Mouse (Mus musculus) lung, adult 2 months (tissue): Measurements from ENCODE around the gene S100a13. TPM values are rescaled to one million over a fixed set of nuclear protein-coding genes. Genes with fewer than 3 reads are reported as not detected.

Source experiments
- DNase-seq: peaks from one replicate; pipeline ENCODE4 v3.0.0; 2022
- H3K4me1 ChIP-seq: fragments of 200-500 bp; 2 replicates; pipeline ENCODE4 v1.6.1; 2011; ENCODE audit warnings: low read length; ENCODE audit not compliant: control insufficient read depth, insufficient read depth
- H3K4me3 ChIP-seq: fragments of 200-500 bp; replicated peaks from 2 replicates; pipeline ENCODE3; 2011; ENCODE audit warnings: low read depth, mild to moderate bottlenecking, control low read depth, low read length; ENCODE audit errors: extremely low read depth
- CTCF ChIP-seq: fragments of 200-500 bp; IDR thresholded peaks from 2 replicates; pipeline ENCODE4 v1.5.1; 2011; ENCODE audit warnings: mild to moderate bottlenecking, low read length, control low read depth; ENCODE audit not compliant: insufficient read depth
- POLR2A ChIP-seq: fragments of 200-500 bp; IDR thresholded peaks from 2 replicates; pipeline ENCODE4 v1.6.1; 2011; ENCODE audit warnings: low read depth, mild to moderate bottlenecking, control low read depth, low read length, borderline replicate concordance; ENCODE audit errors: extremely low read depth
- WGBS: fragments of 180-500 bp; shearing (Covaris S2); methylation state at CpG from one replicate; pipeline ENCODE4 v1.1.7; 2018; 5-methylcytosine and 5-hydroxymethylcytosine counted together
- polyA plus RNA-seq: library from polyadenylated mRNA; depleted of rRNA; stranded (reverse); fragments of >200 nt; gene quantifications from 2 replicates; pipeline ENCODE4 v1.2.3, GENCODE M21; 2012; rRNA removed

The S100a13 gene
- polyA plus RNA-seq, 1 experiment: 103 TPM

DNA sequence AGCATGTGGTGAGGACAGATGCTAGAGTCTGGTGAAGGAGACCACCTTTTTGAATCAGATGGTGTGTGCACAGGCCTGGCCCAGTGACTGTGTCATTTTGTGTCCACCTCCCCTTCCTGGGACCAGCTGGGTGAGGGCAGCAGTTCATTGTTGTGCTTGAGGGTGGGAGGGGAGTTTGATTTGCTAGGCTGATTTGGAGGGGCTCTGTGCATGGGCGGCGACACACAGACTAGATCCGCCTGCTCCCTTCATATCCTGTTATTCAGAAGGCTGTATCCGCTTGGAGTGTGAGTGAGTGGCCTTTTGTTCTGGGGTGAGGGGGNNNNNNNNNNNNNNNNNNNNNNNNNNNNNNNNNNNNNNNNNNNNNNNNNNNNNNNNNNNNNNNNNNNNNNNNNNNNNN lies 26.7 kb downstream of the S100a13 start:
- WGBS: 42% methylated on average over 4 of the region's 4 CpGs
- peak; percentile 95 for TF ChIP-seq POLR2A
- no peak for TF ChIP-seq CTCF
- DNase-seq: peak; percentile 30

GRCm38 (mm10) chr3:90549676-90550420 lies 35.6 kb downstream of the S100a13 start:
- Histone ChIP-seq H3K4me1 (no peaks in the 10 kb centered on the region), H3K4me3 (no peak overlapping the region)
- TF ChIP-seq POLR2A: no peak
- no peak for TF ChIP-seq CTCF
- 75% methylated on average over 5 of the region's 5 CpGs for WGBS
- no peak for DNase-seq

More for the DNA sequence above, 26.7 kb downstream of the S100a13 start:
- H3K4me3 ChIP-seq: peak overlapping the region; percentile 71
- H3K4me1 ChIP-seq: peaks cover 11% of the 10 kb centered on the region

GRCm38 (mm10) chr3:90550421-90550790 lies 36.2 kb downstream of the S100a13 start:
- WGBS: 62% methylated on average over 2 of the region's 2 CpGs
- DNase-seq: no peak
- Histone ChIP-seq H3K4me1 (no peaks in the 10 kb centered on the region), H3K4me3 (no peak overlapping the region)
- TF ChIP-seq POLR2A: no peak
- no peak for TF ChIP-seq CTCF

DNA sequence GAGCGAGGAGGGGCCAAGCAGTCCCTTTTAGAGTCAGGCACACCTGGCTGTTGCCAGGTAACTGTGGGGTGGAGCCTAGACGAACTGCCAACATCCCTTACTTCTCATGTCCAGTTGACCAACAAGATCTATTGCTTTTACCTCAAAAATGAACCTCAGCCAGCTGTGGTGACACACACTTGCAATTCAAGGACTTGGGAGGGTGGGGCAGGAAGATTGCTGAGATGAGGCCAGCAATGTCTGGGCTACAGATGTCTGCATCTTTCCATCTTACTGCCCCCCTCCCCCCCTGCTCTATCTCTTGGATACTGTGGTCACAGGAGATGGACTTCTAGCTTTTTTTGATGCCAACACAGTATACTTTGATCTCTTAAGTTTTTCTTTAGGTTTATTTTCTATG lies 38.0 kb downstream of the S100a13 start:
- Histone ChIP-seq H3K4me1 (no peaks in the 10 kb centered on the region), H3K4me3 (no peak overlapping the region)
- DNase-seq: no peak
- 58% methylated on average over 2 of the region's 2 CpGs for WGBS
- TF ChIP-seq POLR2A (no peak), CTCF (no peak)

GRCm38 (mm10) chr3:90555954-90556353 lies 41.7 kb downstream of the S100a13 start:
- TF ChIP-seq CTCF (no peak), POLR2A (no peak)
- Histone ChIP-seq H3K4me3 (no peak overlapping the region), H3K4me1 (no peaks in the 10 kb centered on the region)
- WGBS: 66% methylated on average over 5 of the region's 5 CpGs
- no peak for DNase-seq

DNA sequence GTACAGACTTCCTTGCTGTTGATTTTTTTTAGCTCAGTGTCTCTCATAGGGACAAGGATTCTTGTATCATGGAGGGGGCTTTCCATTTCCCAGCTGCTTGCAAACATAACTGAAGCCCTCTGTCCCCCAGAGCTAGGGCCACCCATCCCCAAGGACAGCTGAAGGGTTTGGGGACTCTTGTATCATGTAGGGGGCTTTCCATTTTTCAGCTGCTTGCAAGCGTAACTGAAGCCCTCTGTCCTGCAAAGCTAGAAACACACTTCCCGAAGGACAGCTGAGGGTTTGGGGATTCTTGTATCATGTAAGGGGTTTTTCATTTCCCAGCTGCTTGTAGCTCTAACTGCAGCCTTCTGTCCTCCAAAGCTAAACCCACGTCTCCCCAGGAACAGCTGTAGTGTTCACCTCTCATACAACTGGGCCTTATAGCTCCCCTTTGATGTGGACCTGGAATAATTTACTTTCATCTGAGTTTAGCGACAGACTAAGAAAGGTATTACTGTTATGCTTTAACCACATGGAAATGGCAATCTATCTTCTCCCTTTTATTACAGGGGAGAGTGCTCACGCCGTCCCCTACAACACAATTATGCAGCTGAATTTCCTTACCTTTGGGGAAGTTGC lies 45.9 kb downstream of the S100a13 start, which contains the start of gene S100a3:
Gene S100a3, plus strand, starts transcription at position 571 of the 621 bp plus-strand sequence.
- WGBS: 87% methylated on average over 6 of the region's 6 CpGs
- no peak within 1 kb of the TSS for H3K4me3 ChIP-seq
- no peaks in the 10 kb centered on the region for H3K4me1 ChIP-seq
- no peak for DNase-seq
- TF ChIP-seq CTCF (no peak), POLR2A (no peak)

Other genes starting within 250 kb of the S100a13 start
- gene Dennd4b, start 249.2 kb upstream of the S100a13 start, polyA plus RNA-seq: 37.5 and 39.6 TPM in 2 replicates
- gene Gatad2b, start 221.3 kb upstream of the S100a13 start, polyA plus RNA-seq: 21.5 and 26.0 TPM in 2 replicates
- 26.3 and 27.5 TPM in 2 replicates for gene Slc27a3, start 124.5 kb upstream of the S100a13 start, polyA plus RNA-seq
- 24.6 and 28.4 TPM in 2 replicates for gene Ints3, start 80.8 kb upstream of the S100a13 start, polyA plus RNA-seq
- 162 and 199 TPM in 2 replicates for gene Npr1, start 48.6 kb upstream of the S100a13 start, polyA plus RNA-seq
- 13.2 and 22.3 TPM in 2 replicates for gene Ilf2, start 38.3 kb upstream of the S100a13 start, polyA plus RNA-seq
- 29.0 and 47.3 TPM in 2 replicates for gene Snapin, start 23.4 kb upstream of the S100a13 start, polyA plus RNA-seq
- gene Chtop, start 4.9 kb upstream of the S100a13 start, polyA plus RNA-seq: 38.6 and 48.4 TPM in 2 replicates
- 149 and 169 TPM in 2 replicates for gene S100a1, start within 50 bp of the S100a13 start, polyA plus RNA-seq
- gene S100a14, start 12.4 kb downstream of the S100a13 start, polyA plus RNA-seq: 1.7 and 32.5 TPM in 2 replicates
- 180 and 274 TPM in 2 replicates for gene S100a16, start 22.8 kb downstream of the S100a13 start, polyA plus RNA-seq
- gene S100a3, start 46.1 kb downstream of the S100a13 start, polyA plus RNA-seq: 1.0 and 2.3 TPM in 2 replicates
- not detected in 2 replicates for gene S100a2, start 75.8 kb downstream of the S100a13 start, polyA plus RNA-seq
- gene Gm42674, start 87.5 kb downstream of the S100a13 start, polyA plus RNA-seq: not detected in 2 replicates
- 28.9 and 51.0 TPM in 2 replicates for gene S100a4, start 89.3 kb downstream of the S100a13 start, polyA plus RNA-seq
- not detected in 2 replicates for gene S100a5, start 94.1 kb downstream of the S100a13 start, polyA plus RNA-seq
- 439 and 454 TPM in 2 replicates for gene S100a6, start 98.4 kb downstream of the S100a13 start, polyA plus RNA-seq
- gene S100a7a, start 139.6 kb downstream of the S100a13 start, polyA plus RNA-seq: 0.51 and 5.6 TPM in 2 replicates
- gene S100a8, start 154.5 kb downstream of the S100a13 start, polyA plus RNA-seq: 5.6 and 15.3 TPM in 2 replicates
- 7.6 and 29.9 TPM in 2 replicates for gene S100a9, start 181.3 kb downstream of the S100a13 start, polyA plus RNA-seq
- gene Pglyrp4, start 212.5 kb downstream of the S100a13 start, polyA plus RNA-seq: 3.0 TPM in 1 of 2 replicates, not detected in the other